Mouse (Mus musculus) induced T-regulatory cell, adult 2 months (primary cell): ENCODE results near the gene H2afy2.

Experiments
- DNase-seq: peaks from one replicate; pipeline ENCODE4 v3.0.0-alpha.2; 2012; ENCODE audit warnings: low read depth

Gene H2afy2

GRCm38 (mm10) chr10:61723271-61723670, 60.7 kb downstream of the H2afy2 start:
- DNase-seq, result no peak

GRCm38 (mm10) chr10:61722215-61722614, 61.7 kb downstream of the H2afy2 start:
- DNase-seq, result peak; percentile 37

- DNase-seq, result no peak
Measured at GRCm38 (mm10) chr10:61720331-61720730, 63.6 kb downstream of the H2afy2 start.

- no peak for DNase-seq
Measured at GRCm38 (mm10) chr10:61717406-61718296, 66.3 kb downstream of the H2afy2 start.

- no peak for DNase-seq
Measured at GRCm38 (mm10) chr10:61715996-61716864, 67.7 kb downstream of the H2afy2 start.

GRCm38 (mm10) chr10:61715462-61715837, 68.5 kb downstream of the H2afy2 start:
- no peak for DNase-seq

- peak; percentile 61 for DNase-seq
Measured at GRCm38 (mm10) chr10:61714771-61715461, 69.0 kb downstream of the H2afy2 start, which contains the start of gene Aifm2. Gene Aifm2, plus strand, starts transcription at chr10:61715263.

GRCm38 (mm10) chr10:61714146-61714545, 69.8 kb downstream of the H2afy2 start:
- DNase-seq, result no peak

GRCm38 (mm10) chr10:61713601-61714000, 70.3 kb downstream of the H2afy2 start:
- DNase-seq, result no peak

- DNase-seq, result no peak
Measured at GRCm38 (mm10) chr10:61706412-61707375, 77.3 kb downstream of the H2afy2 start.

GRCm38 (mm10) chr10:61704663-61705062, 79.3 kb downstream of the H2afy2 start:
- DNase-seq, result no peak

GRCm38 (mm10) chr10:61697028-61697427, 86.9 kb downstream of the H2afy2 start:
- no peak for DNase-seq

- no peak for DNase-seq
Measured at GRCm38 (mm10) chr10:61696560-61696823, 87.5 kb downstream of the H2afy2 start.

- peak; percentile 69 for DNase-seq
Measured at GRCm38 (mm10) chr10:61695703-61696559, 88.0 kb downstream of the H2afy2 start.

GRCm38 (mm10) chr10:61694870-61695670, 88.9 kb downstream of the H2afy2 start, which contains the start of gene Tysnd1:
Gene Tysnd1, plus strand, starts transcription at chr10:61695514.
- DNase-seq, result peak; percentile 97

GRCm38 (mm10) chr10:61693563-61693962, 90.4 kb downstream of the H2afy2 start:
- no peak for DNase-seq

GRCm38 (mm10) chr10:61689405-61689804, 94.5 kb downstream of the H2afy2 start:
- DNase-seq, result no peak
